Mouse (Mus musculus) CH12.LX (cell line): ENCODE results near the gene Gbp9.

Source experiments
- CHD1 ChIP-seq: IDR thresholded peaks from 2 replicates; pipeline ENCODE4 v1.6.1; 2012; ENCODE audit warnings: low read depth, low read length, improper control_type of control experiment, inconsistent platforms
- CTCF ChIP-seq, 2 experiments: IDR thresholded peaks in 1 of 2; conservative IDR thresholded peaks in 1 of 2; 2 replicates each; pipeline ENCODE4 v1.5.1; 2011 to 2012; ENCODE audit warnings: low read depth in 2 of 2, low read length in 2 of 2, improper control_type of control experiment in 1 of 2, inconsistent platforms in 1 of 2, mild to moderate bottlenecking in 1 of 2, moderate library complexity in 1 of 2
- GABPA ChIP-seq: IDR thresholded peaks from 2 replicates; pipeline ENCODE4 v1.6.1; 2012; ENCODE audit warnings: low read depth, low read length, improper control_type of control experiment, inconsistent platforms; ENCODE audit not compliant: insufficient replicate concordance
- MAX ChIP-seq: IDR thresholded peaks from 2 replicates; pipeline ENCODE4 v1.6.1; 2011; ENCODE audit warnings: low read length, improper control_type of control experiment
- MAZ ChIP-seq: IDR thresholded peaks from 2 replicates; pipeline ENCODE4 v1.6.1; 2012; ENCODE audit warnings: low read depth, mild to moderate bottlenecking, inconsistent platforms, low read length, improper control_type of control experiment, moderate library complexity
- MYC ChIP-seq: IDR thresholded peaks from 2 replicates; pipeline ENCODE4 v1.6.1; 2011; ENCODE audit warnings: low read depth, mild to moderate bottlenecking, improper control_type of control experiment, low read length
- POLR2A ChIP-seq: IDR thresholded peaks from 2 replicates; pipeline ENCODE4 v1.6.1; 2011; ENCODE audit warnings: low read depth, mild to moderate bottlenecking, improper control_type of control experiment, low read length
- POLR2AphosphoS2 ChIP-seq: IDR thresholded peaks from 2 replicates; pipeline ENCODE4 v1.6.1; 2011; ENCODE audit warnings: low read depth, low read length, improper control_type of control experiment
- RAD21 ChIP-seq: IDR thresholded peaks from 2 replicates; pipeline ENCODE4 v1.6.1; 2011; ENCODE audit warnings: low read depth, mild to moderate bottlenecking, low read length, improper control_type of control experiment, moderate library complexity
- RCOR1 ChIP-seq: conservative IDR thresholded peaks from 2 replicates; pipeline ENCODE4 v1.6.1; 2012; ENCODE audit warnings: low read depth, mild to moderate bottlenecking, inconsistent platforms, low read length, improper control_type of control experiment
- SIN3A ChIP-seq: IDR thresholded peaks from 2 replicates; pipeline ENCODE4 v1.6.1; 2012; ENCODE audit warnings: low read length, improper control_type of control experiment, inconsistent platforms
- ZC3H11A ChIP-seq: IDR thresholded peaks from 2 replicates; pipeline ENCODE4 v1.6.1; 2012; ENCODE audit warnings: low read depth, mild to moderate bottlenecking, inconsistent platforms, low read length, improper control_type of control experiment

GRCm38 (mm10) chr5:105060224-105060623 lies 79.1 kb downstream of the Gbp9 start:
- no peak for TF ChIP-seq CHD1
- no peak for TF ChIP-seq SIN3A
- TF ChIP-seq MAZ: no peak
- TF ChIP-seq ZC3H11A: no peak
- no peak for TF ChIP-seq CTCF (conservative IDR thresholded peaks at IDR 0.05 in 1 of 2, IDR thresholded peaks at IDR 0.05 in 1 of 2; ENCODE audit: low read depth in 2 of 2, low read length in 2 of 2)
- no peak for TF ChIP-seq RAD21
- no peak for TF ChIP-seq MYC
- no peak for TF ChIP-seq GABPA
- no peak for TF ChIP-seq POLR2A
- no peak for TF ChIP-seq POLR2AphosphoS2
- TF ChIP-seq RCOR1: no peak
- no peak for TF ChIP-seq MAX
